Mouse (Mus musculus) c-Kit-positive CD71-negative TER-119-negative erythroid progenitor cells, embryonic 14.5 days (primary cell): Measurements from ENCODE around the gene Farp1.
"Not testable (repeated sequence)": the region's sequence is repeated elsewhere in the genome, so short reads cannot be mapped to it uniquely, and the experiment has no call there.

Experiments used
- DNase-seq: peaks from one replicate; pipeline ENCODE4 v3.0.0-alpha.2; 2013; ENCODE audit warnings: low read depth

The Farp1 gene

DNA sequence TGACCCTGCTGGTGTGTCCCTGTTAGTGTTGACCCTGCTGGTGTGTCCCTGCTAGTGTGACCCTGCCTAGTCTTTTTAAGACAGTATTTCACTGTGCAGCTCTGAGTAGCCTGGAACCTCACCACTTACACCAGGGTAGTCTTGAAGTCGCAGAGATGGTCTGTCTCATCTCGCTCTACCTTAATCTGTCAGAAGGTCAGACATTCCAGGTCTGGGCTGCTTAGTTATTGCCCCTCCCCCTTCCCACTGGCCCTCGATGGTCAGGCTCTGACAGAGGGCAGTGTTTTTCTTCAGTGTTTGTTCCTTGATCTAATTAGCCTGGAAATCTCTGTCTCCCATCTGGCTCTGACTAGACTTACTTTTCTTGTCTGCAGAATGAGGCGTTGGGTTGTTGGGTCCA is 71.9 kb downstream of the Farp1 start:
- DNase-seq = no peak

DNA sequence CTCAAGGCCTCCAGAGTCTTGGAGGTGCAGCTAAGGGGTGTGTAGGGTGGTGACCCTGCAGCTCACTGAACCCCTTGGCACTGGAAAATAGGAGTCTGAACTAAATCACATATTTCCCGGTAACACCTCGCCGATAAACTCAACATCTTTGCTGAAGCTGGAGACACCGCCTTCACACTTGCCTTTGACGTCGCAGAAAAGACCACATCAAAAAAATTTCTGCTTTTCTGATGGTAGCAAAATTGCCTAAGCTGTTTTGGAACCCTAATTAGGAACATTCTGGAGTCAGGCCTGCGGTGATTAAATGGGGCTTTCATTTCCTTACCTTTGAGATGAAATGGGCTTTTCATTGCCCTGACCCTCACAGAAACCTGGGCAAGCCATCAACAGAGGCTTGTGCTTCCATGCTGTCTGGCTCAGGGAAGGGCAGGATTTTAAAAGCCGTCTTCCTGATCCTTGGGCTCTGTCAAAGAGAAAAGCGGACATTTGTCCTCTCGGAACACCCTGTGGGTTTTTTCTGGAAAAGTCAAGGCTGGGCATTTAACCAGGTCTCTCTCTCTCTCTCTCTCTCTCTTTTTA is 72.8 kb downstream of the Farp1 start:
- no peak for DNase-seq

DNA sequence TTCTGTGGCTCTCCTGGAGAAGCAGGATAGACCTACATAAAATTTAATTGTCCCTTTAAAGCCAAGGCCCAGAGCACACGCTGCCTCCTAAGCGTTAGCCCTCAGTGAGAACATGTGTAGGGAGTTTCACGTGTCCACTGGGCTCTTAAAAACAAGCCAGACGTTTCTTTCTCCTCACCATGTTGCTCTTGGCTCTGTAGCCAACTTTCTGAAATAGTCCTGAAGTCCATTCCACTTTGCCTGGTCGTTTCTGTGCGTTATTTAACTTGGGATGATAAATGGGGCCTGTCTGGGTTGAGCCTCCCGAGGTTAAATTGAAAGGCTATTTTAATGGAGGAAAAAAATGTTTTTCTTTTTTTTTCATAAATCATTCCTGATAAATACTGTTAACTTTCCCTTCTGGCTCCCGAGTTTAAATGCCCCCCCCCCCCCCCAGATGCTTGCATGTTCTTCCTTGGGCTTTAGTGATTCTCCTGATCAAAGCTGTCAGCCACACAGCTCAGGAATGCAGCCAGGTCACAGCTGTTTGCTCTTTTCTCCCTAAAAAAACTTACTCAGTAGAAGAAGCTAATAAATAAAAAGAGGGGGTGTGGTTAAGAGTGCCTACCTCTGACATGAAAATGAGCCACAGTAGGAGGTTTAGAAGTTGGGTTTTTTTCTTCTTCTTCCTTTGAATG is 73.6 kb downstream of the Farp1 start:
- DNase-seq = no peak

DNA sequence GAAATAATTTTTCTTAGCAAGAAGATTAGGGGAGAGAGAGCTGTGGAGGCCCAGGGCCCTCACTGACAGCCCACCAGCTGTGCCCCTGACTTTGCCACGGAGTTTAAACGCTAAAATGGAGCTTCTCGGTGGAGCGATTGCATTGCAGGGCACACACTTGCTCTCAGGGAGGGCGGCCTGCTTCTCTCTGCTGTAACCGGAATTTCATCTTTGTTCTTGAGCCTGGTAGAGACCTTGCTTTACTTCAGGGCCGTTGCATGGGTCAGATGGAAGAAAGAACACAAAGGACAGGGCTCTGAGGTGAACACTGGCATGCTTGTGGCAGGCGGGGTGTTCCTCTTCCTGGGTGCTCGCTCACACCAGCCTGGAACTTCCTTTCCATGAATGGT is 74.1 kb downstream of the Farp1 start:
- DNase-seq = no peak

DNA sequence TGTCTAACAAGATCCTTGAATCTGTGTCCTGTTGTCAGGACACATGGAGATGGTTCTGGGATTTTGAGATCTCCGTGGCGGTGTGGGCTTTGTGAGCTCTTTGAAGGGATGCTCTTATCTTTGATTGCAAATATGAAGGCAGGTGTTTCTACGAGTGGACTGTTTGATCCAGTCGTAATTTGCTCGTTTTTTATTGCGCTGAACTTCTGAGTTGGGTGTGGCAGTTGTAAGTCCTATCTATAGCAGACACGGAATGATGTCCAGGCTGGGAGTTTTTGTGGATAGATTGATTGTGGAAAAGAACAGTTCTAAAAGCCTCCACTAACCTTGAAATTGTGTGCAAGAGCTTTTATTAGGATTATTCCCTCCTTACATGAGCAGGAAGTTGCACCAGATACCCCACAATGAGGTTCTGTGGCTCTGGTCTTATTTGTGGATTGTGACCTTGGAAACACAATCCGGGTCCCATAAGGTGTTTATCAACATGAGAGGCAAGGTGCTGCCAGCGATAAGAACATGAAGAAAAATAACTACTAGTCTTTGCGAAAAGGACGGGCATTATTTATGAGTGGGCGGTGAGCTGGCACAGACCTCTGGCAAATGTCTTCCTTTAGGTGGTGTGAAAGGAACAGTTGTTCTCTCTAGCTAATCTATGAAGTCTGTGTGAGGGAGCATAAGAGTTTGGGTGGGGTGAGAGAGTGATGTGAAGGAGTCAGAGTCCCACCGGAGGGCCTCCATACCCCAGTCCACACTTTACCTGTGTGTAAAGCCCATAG is 75.7 kb downstream of the Farp1 start:
- DNase-seq = no peak

DNA sequence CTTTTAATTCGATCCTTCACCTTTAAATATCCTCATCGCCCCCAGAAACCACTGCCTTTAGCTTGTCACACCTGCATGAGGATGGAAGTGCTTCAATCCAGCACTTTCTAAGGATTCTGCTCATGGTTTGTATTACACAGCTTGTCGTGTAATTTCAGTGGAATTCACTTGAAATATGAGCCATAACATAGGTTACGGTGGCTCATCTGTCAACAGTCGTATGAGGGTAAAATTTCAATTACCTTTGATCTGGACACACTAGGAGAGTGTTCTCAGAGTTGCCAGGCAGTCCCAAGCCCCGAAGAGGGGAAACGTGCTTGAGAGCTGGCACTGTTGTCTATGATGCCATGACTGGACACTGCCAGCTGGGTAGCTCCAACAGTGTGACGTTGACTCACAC is 77.1 kb downstream of the Farp1 start:
- no peak for DNase-seq

DNA sequence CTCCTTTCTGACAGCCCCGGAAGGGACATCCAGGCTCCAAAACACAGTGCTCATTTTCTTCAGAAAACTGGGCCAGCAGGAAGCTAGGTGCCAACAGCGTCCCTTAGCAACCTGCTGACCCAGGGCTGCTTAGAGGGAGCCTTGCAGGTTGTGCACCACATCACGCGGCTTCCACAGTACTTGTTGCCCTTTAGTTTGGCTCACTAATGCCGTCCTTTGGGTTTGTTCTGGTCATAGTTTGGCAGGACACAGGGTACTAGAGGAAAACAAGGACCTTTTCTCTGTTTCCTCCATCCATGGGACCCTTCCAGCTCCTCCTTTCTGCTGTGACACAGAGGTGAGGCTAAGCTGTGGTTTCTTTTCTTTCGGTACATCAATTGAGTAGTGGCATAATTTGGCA is 78.8 kb downstream of the Farp1 start:
- DNase-seq = no peak

DNA sequence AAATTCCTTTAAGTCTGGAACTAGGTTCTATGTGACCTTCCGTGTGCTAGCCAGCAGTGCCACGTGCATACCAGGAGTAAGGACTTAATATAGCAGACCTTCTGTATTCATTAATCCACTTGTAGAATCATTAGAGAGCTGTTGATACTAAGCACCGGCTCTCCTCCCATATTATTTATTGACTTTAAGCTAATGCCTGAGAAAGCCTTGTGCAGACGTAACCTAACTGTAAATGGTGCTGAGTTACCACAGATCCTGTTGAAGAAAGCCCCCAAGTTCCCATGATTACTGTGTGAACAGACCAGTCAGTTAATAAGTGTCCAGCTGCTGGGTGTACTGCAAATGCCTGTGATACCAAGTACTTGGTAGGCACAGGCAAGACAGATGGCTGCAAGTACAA is 81.7 kb downstream of the Farp1 start:
- DNase-seq = no peak

DNA sequence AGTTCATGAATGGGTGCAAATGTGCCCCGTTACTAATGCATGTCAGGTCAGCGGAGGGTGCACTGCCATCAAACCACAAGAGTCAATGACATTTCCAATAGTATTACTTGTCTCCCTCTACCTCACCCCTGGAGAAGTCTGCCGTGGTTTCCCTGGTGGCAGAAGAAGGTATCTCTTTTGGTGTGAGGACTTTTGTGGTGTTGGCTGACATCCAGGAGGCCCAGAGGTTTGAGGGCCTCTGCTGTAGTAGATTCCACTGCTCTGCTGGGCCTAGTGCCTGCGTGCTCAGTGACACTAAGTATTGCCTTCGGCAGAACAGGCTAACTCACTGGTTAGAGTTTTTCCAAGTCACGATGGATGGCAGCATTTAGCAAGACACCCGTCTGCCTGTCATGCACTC is 83.9 kb downstream of the Farp1 start:
- no peak for DNase-seq

DNA sequence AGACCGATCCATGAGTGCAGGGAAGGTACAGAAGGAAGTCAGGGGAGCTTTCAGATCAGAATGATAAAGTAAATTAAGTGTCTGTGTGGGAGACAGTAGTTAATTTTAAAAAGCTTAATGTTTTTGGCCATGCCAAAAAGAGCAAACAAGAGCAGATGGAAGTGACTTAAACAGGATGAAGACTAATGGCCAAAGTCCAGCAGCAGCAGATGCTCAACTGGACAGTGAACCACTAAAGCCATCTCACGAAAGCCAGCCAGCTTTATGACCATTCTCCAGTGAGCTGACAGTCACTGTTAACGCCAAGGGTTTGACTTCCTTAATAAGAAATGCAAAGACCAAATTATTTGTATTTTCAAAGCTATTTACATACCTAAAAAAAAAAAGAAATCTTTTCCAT is 86.7 kb downstream of the Farp1 start:
- no peak for DNase-seq

DNA sequence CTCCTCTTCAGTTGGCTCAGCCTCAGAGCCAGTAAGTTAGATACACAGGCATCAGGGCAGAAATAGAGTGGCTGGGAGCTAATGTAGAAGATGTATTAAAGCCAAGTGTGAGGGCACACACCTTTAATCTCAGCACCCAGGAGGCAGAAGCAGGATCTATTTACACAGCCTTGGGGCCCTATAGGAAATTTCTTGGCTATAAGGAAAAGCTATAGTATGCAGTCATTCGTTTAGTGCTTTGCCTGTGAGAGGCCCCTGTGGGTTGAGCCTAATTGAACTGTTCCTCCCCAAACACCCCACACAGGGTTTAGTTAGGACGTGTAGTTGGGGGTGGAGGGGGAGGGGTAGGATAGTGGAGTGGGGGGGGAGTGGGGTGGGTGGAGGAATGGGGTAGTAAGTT is 87.9 kb downstream of the Farp1 start:
- DNase-seq = no peak

DNA sequence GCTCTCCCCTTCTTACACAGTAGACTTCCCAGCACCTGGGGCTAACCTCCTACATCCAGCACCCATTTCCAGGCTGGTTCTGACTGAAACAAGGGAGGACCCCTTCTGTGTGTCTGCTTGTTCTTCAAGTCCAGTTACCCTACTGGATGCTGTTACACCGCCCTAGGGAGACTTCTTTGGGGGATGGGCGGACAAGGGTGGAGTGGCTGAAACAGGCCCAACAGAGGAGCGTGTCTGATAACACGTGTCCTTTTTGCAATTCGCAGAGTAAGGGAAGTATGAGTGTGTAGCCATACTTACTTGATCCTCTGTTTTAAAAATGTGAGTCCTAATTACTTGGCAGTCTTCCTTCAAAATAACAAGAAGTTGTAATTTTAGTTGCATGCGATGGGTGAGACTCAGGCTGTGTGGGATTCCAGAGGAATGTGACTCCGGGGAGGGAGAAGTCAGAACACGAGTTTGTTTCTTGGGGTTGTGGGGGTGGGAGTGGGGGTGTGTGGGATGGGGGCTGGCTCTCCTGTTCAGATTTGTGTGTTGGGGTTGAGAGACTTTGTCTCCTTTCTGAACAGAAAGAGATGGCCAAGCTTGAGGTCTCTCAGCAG is 89.5 kb downstream of the Farp1 start:
- DNase-seq = no peak

DNA sequence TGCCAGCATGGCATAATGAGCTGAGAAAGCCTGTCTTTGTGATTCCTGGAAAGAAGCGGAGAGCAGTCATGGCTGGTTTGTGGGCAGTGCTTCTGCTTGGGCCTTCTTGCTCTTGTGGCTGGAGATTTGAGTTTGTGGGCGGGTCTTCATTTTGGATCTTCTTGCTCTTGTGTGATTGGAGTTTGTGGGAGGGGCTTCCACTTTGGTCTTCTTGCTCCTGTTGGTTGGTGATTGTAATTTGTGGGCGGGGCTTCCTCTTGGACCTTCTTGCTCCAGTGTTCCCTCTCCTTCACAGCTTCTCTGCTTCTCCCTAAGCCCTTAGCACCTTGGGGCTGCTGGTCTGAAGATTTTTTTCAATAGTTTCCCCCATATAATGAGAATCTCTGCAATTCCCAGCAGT is 90.7 kb downstream of the Farp1 start:
- DNase-seq = no peak

DNA sequence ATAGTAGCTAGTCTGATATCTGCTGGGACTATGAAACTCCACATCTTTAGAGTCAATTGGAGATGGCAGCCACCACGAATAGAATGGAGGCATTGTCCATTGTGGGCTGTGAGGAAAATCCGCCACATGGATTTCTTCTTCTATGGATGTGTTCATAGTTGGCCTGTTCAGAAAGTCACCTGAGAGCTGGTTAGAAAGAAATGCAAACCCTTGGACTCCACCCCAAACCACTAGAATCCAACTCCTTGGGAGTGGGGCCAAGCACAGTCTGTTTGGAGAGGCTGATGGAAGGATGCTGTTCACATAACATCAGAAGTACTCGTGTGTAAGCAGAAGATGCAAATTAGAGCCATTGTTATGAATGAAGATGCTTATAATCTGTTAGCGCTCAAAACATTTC is 91.3 kb downstream of the Farp1 start:
- no peak for DNase-seq

DNA sequence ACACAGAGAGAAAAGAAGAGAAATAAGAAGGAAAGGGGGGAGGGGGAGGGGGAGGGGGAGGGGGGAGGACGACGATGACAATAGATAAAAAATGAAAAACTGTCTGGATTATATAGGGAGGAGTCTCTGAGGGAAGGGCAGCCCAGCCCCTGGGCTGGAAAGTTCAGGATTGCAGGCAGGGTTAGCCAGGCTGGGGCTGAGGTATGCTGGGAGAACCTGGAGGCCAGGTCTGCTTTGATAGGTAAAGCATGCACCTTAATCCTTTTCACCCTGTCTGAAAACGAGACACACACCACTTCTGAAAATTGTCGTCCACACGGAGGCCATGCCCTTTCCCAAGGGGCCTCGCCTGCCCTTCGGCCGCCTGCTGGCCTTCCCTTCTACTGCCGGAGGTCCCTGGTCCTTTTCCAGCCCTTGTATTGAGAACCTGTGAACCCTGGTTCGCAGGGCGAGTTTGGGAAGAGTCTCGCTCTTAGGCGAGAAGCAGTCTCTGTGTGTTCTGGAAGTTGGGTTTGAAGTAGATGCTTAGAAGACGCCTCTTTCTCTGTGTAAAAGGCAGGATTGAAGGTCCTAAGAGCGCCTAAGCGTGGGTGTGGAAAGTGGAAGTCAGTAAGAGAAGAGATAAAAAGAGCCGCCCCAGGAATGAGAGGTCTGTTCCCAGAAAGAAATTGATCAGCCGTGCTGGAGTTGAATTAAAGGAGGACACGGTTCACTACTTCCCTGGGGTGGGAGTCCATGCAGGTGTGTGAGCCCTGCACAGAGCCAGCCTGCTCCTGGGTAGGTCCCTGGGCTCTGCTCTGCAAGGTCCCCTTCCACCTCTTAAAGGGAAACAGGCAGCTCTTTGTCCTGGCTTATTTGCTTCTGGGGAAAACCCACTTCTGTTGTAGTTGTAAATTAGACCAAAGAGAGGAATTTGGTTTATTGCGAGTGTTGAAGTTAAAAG is 94.1 kb downstream of the Farp1 start:
- no peak for DNase-seq

DNA sequence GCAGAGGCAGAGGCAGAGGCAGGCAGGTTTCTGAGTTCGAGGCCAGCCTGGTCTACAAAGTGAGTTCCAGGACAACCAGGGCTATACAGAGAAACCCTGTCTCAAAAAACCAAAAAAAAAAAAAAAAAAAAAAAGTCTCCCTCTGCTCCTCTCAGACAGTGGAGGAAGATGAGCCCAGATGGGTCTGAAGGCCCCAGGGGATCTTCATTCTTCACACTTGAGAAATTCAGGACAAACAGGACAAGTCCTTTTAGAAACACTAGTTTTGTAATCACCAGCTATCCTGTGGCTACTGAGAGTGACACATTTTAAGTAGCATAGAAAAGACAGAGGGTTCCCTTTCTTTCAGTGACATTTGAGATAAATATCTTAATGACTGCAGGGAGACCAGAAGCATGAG is 95.4 kb downstream of the Farp1 start:
- DNase-seq = not testable (repeated sequence)

DNA sequence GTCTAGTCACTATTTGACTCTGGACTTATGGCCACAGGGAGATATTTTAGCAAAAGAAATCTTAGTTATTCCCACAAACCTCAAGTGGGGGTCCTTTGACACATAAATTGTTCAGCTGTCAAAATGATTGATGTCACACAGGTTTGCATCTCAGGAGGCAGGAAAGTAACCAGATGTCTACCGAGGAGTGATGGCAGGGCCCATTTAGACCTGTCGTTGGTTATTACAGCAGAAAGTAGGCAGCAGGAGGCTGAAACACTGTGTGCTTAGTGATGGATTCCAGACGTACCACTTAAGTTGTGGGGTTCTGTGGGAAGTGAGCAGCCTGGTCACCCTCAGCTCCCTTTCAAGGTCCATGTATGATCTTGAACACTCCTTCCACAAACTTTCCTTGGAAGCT is 99.4 kb downstream of the Farp1 start:
- DNase-seq = no peak

DNA sequence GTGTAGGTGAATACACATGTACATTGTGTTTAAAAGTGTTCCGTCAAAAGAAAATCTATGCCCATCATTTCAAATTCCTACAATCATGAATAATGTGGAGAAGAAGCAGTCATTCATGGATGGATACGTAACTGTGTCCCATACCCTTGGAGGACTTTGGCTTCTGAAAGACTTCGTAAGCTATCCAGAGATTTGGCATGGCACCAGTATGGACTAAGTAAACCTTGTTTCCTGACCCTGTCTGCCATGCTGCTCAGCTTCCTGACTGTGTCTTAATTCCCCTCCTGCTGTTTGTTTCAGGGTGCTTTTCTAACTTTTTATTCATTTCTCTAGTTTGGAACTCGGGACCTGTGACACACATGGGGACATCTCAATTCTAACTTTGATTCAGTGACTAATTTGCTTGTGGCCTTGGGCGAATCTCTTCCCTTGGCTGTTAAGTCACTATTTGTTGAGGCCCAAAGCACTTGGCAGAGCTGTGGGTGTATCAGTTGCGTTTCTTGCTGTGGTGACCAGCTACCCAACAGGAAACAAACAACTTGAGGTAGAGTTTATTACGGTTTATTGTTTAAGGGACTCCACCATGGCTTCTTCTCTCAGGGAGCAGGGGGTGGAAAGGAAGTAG is 108.9 kb downstream of the Farp1 start:
- no peak for DNase-seq

DNA sequence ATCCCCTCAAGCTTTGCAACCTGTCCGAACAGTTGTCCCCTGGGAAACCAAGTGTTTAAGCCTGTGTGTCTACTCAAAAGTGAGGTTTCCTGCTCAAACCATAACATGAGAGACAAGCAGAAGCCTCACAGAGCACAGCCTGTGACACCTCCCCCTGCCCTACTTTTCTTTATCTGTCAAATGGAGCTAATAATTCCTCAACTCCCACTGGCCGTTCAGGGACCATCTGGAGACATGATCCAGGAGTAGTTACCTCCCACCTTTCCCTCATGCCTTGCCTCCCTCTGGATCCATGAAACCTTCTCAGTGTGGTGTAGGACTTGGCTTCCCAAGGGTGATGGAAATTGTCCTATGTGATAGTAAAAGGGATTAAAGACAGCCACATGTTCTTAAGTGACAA is 109.5 kb downstream of the Farp1 start:
- no peak for DNase-seq

DNA sequence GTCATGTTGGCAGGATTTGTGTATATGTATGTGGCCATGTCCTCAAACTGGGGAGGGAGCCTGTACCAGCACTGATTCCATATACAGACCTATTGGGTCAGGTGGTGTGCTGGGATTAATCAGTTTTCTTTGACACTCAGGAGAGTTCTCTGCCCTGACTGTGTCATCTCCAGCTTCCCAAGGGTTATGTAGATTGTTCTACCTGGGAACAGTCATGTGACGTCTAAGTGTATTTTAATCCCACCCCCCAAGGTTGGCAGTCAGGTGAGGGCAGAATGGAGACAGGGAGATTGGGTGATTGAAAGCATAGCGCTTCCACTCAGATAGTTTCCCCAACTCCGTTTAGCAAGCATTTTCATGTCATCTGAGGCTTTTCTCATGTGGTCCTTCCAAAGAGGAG is 110.3 kb downstream of the Farp1 start:
- DNase-seq = no peak

DNA sequence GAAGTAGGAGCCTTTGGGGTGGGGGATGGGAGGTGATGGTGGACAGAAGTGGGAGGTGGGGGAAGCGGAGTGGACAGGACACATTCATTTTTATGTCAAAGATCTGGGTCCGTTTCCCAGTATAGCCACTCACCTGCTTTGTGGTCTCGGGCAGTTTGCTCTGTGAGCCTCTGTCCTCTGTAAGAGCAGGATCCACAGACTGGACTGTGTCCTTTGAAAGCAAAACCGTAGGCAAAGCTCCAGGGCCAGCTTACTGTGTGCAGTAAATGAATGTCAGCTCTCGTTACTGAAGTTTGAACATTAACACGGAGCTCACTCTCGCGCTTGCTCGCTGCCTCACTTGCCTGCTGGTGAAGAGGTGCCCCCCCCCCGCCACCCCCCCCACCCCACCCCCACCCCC is 110.7 kb downstream of the Farp1 start:
- no peak for DNase-seq

DNA sequence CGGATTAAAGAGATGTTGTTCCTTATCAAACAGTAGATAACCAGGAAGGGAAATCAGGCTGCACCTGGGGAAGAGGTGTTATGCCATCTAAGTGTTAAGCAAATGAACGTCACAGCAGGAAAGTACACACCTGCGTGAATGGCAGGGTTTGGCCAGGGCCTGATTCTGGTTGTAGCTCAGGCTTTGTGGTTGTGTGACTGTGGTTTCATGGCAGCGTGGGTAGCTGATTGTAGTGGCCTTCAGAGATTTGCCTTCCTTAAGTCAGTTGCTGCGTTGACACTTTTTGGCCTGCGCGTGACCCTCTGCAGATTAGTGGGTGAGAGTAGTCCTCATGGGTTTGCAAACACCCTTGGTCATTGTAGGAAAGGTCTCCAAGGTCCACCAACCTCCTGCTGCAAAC is 111.2 kb downstream of the Farp1 start:
- DNase-seq = no peak
